Mouse (Mus musculus): ENCODE results near the gene Usp49.
"Not testable (repeated sequence)": the region's sequence is repeated elsewhere in the genome, so short reads cannot be mapped to it uniquely, and the experiment has no call there.

Gene Usp49

GRCm38 (mm10) chr17:47630678-47631065 is at the start of gene Usp49:
TSS of gene Usp49 (plus strand) at chr17:47630690.
- no peak for DNase-seq

- no peak for DNase-seq
These were observed 49.5 kb upstream of the Usp49 start for GRCm38 (mm10) chr17:47580962-47581361.

- no peak for DNase-seq
These were observed 42.0 kb upstream of the Usp49 start for GRCm38 (mm10) chr17:47588517-47588916.

- DNase-seq: no peak
These were observed 39.4 kb upstream of the Usp49 start for GRCm38 (mm10) chr17:47591073-47591472.

GRCm38 (mm10) chr17:47593215-47593853 is 37.2 kb upstream of the Usp49 start:
- DNase-seq: peak; percentile 97

- DNase-seq: no peak
These were observed 36.7 kb upstream of the Usp49 start for GRCm38 (mm10) chr17:47593854-47594182.

GRCm38 (mm10) chr17:47594183-47594968 is 36.1 kb upstream of the Usp49 start:
- DNase-seq: peak; percentile 43

GRCm38 (mm10) chr17:47594969-47595247 is 35.6 kb upstream of the Usp49 start:
- DNase-seq: no peak

GRCm38 (mm10) chr17:47595248-47596161 is 35.0 kb upstream of the Usp49 start:
- DNase-seq: peak; percentile 75

- no peak for DNase-seq
These were observed 34.2 kb upstream of the Usp49 start for GRCm38 (mm10) chr17:47596162-47596838.

GRCm38 (mm10) chr17:47596839-47597164 is 33.7 kb upstream of the Usp49 start:
- peak; percentile 35 for DNase-seq

GRCm38 (mm10) chr17:47597261-47597660 is 33.2 kb upstream of the Usp49 start:
- DNase-seq: no peak

GRCm38 (mm10) chr17:47597838-47598579 is 32.5 kb upstream of the Usp49 start:
- DNase-seq: peak; percentile 47

- DNase-seq: not testable (repeated sequence)
These were observed 31.7 kb upstream of the Usp49 start for GRCm38 (mm10) chr17:47598580-47599304.

- peak; percentile 71 for DNase-seq
These were observed 30.8 kb upstream of the Usp49 start for GRCm38 (mm10) chr17:47599511-47600297.

GRCm38 (mm10) chr17:47600601-47601388 is 29.7 kb upstream of the Usp49 start:
- no peak for DNase-seq

- no peak for DNase-seq
These were observed 29.1 kb upstream of the Usp49 start for GRCm38 (mm10) chr17:47601389-47601755.

- DNase-seq: no peak
These were observed 28.2 kb upstream of the Usp49 start for GRCm38 (mm10) chr17:47602289-47602688.

- peak; percentile 47 for DNase-seq
These were observed 24.3 kb upstream of the Usp49 start for GRCm38 (mm10) chr17:47606220-47606619.

GRCm38 (mm10) chr17:47609182-47609581 is 21.3 kb upstream of the Usp49 start:
- DNase-seq: no peak
